Mouse (Mus musculus): ENCODE results near the gene Rela. TPM values are rescaled to one million over a fixed set of nuclear protein-coding genes. Genes with fewer than 3 reads are reported as not detected.
A peak's percentile ranks its signal among the peaks of the same experiment; 100 is the strongest.

Rela gene
- polyA plus RNA-seq, 1 experiment from 2014 or later = 29.9 TPM

DNA sequence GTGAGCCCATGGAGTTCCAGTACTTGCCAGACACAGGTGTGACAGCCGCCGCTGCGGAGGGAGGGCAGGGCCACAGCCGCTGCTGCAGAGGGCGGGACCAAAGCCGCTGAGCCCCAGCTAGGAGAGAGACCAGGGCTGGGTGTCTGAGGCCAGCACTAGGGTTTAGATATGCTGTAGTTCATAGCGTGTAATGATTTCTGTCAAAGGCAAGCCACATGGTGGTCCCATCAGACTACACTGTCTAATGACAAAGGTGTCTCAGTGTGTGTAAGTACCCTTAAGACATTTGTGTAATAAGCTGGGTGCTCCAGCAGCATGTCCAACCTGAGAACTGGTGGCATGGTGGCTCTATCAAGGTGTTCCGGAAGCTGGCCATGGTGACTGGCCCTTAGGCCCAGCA, 4.4 kb downstream of the Rela start:
- H3K36me3 ChIP-seq (ENCODE audit: control insufficient read depth, insufficient read depth, low read length) = peaks cover 23% of the 10 kb centered on the region
- H3K9ac ChIP-seq (ENCODE audit: low read length) = no peak overlapping the region
- no peak overlapping the region for H3K4me2 ChIP-seq
- no peak overlapping the region for H3K4me3 ChIP-seq (ENCODE audit: low read depth, low read length)
- H3K27me3 ChIP-seq (ENCODE audit: control insufficient read depth, insufficient read depth, low read length) = no peaks in the 10 kb centered on the region
- H3K9me3 ChIP-seq (ENCODE audit: control insufficient read depth, low read length) = no peaks in the 10 kb centered on the region
- WGBS = 92% methylated on average over 8 of the region's 8 CpGs
- ATAC-seq (ENCODE audit: low FRiP score) (no peak), DNase-seq (ENCODE audit: low spot score, missing footprints) (no peak)
- peaks cover 9% of the 10 kb centered on the region for H3K4me1 ChIP-seq (ENCODE audit: control insufficient read depth, insufficient read depth, low read length)
- H3K27ac ChIP-seq (ENCODE audit: low read depth, low read length) = no peak overlapping the region

DNA sequence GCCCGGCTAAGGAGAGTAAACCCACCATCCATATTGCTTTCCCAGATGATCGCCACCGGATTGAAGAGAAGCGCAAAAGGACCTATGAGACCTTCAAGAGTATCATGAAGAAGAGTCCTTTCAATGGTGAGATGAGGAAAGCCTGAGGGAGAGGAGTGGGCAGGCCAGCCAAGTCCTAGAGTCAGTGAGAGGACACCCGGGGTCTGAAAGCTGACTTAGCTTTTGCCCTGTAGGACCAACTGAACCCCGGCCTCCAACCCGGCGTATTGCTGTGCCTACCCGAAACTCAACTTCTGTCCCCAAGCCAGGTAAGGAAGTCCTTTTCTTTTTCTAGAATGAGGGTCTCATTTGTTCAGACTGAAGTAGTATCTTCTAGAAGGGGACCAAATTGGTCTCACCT, 8.0 kb downstream of the Rela start:
- H3K27me3 ChIP-seq (ENCODE audit: control insufficient read depth, insufficient read depth, low read length) = no peaks in the 10 kb centered on the region
- peaks cover 30% of the 10 kb centered on the region for H3K36me3 ChIP-seq (ENCODE audit: control insufficient read depth, insufficient read depth, low read length)
- 97% methylated on average over 9 of the region's 9 CpGs for WGBS

DNA sequence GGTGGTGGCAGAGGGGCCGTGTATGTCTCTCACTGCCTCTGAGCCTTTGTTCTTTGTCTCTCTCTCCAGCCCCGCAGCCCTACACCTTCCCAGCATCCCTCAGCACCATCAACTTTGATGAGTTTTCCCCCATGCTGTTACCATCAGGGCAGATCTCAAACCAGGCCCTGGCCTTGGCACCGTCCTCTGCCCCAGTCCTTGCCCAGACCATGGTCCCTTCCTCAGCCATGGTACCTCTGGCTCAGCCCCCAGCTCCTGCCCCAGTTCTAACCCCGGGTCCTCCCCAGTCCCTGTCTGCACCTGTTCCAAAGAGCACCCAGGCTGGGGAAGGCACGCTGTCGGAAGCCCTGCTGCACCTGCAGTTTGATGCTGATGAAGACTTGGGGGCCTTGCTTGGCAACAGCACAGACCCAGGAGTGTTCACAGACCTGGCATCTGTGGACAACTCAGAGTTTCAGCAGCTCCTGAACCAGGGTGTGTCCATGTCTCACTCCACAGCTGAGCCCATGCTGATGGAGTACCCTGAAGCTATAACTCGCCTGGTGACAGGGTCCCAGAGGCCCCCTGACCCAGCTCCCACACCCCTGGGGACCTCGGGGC, 9.5 kb downstream of the Rela start:
- H3K36me3 ChIP-seq (ENCODE audit: control insufficient read depth, insufficient read depth, low read length) = peaks cover 17% of the 10 kb centered on the region
- 95% methylated on average over 8 of the region's 8 CpGs for WGBS

More for the DNA sequence above, 8.0 kb downstream of the Rela start:
- H3K27ac ChIP-seq (ENCODE audit: low read depth, low read length) = no peak overlapping the region
- H3K4me1 ChIP-seq (ENCODE audit: control insufficient read depth, insufficient read depth, low read length) = peaks cover 10% of the 10 kb centered on the region
- H3K9me3 ChIP-seq (ENCODE audit: control insufficient read depth, low read length) = no peaks in the 10 kb centered on the region
- H3K4me2 ChIP-seq = no peak overlapping the region
- no peak overlapping the region for H3K4me3 ChIP-seq (ENCODE audit: low read depth, low read length)
- no peak overlapping the region for H3K9ac ChIP-seq (ENCODE audit: low read length)
- no peak for ATAC-seq (ENCODE audit: low FRiP score)
- no peak for DNase-seq (ENCODE audit: low spot score, missing footprints)

DNA sequence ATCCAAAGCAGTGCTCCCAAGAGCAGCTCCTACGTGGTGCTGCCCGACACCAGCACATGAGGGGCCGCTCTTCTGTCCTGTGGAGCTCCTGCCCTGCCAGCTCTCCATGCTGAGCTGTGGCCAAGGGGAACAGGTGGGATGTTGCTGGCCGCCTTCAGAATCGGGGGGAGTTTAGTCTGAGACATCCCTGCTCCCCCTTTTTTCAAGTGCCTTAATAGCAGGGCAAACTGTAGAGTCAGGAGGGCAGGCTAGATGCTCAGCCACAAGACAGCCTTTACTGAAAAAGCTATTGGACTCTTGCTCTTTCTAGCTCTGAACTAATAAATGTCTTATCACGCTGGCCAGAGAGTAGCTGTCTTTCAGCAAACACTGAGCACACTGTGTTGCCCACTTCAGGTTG, 10.5 kb downstream of the Rela start:
- H3K4me1 ChIP-seq (ENCODE audit: control insufficient read depth, insufficient read depth, low read length) = peaks cover 10% of the 10 kb centered on the region
- peaks cover 12% of the 10 kb centered on the region for H3K36me3 ChIP-seq (ENCODE audit: control insufficient read depth, insufficient read depth, low read length)
- no peak for DNase-seq (ENCODE audit: low spot score, missing footprints)
- no peak for ATAC-seq (ENCODE audit: low FRiP score)
- no peak overlapping the region for H3K27ac ChIP-seq (ENCODE audit: low read depth, low read length)
- H3K9me3 ChIP-seq (ENCODE audit: control insufficient read depth, low read length) = no peaks in the 10 kb centered on the region
- no peak overlapping the region for H3K4me2 ChIP-seq
- no peak overlapping the region for H3K9ac ChIP-seq (ENCODE audit: low read length)
- H3K27me3 ChIP-seq (ENCODE audit: control insufficient read depth, insufficient read depth, low read length) = no peaks in the 10 kb centered on the region; the same call in 1 of the 2 replicates
- H3K4me3 ChIP-seq (ENCODE audit: low read depth, low read length) = no peak overlapping the region
- WGBS = 94% methylated on average over 6 of the region's 6 CpGs

More for the DNA sequence above, 9.5 kb downstream of the Rela start:
- Histone ChIP-seq H3K9ac (ENCODE audit: low read length) (no peak overlapping the region), H3K27ac (ENCODE audit: low read depth, low read length) (no peak overlapping the region), H3K4me2 (no peak overlapping the region), H3K9me3 (ENCODE audit: control insufficient read depth, low read length) (no peaks in the 10 kb centered on the region), H3K27me3 (ENCODE audit: control insufficient read depth, insufficient read depth, low read length) (no peaks in the 10 kb centered on the region), H3K4me1 (ENCODE audit: control insufficient read depth, insufficient read depth, low read length) (peaks cover 10% of the 10 kb centered on the region), H3K4me3 (ENCODE audit: low read depth, low read length) (no peak overlapping the region)
- ATAC-seq (ENCODE audit: low FRiP score) (no peak), DNase-seq (ENCODE audit: low spot score, missing footprints) (no peak)

DNA sequence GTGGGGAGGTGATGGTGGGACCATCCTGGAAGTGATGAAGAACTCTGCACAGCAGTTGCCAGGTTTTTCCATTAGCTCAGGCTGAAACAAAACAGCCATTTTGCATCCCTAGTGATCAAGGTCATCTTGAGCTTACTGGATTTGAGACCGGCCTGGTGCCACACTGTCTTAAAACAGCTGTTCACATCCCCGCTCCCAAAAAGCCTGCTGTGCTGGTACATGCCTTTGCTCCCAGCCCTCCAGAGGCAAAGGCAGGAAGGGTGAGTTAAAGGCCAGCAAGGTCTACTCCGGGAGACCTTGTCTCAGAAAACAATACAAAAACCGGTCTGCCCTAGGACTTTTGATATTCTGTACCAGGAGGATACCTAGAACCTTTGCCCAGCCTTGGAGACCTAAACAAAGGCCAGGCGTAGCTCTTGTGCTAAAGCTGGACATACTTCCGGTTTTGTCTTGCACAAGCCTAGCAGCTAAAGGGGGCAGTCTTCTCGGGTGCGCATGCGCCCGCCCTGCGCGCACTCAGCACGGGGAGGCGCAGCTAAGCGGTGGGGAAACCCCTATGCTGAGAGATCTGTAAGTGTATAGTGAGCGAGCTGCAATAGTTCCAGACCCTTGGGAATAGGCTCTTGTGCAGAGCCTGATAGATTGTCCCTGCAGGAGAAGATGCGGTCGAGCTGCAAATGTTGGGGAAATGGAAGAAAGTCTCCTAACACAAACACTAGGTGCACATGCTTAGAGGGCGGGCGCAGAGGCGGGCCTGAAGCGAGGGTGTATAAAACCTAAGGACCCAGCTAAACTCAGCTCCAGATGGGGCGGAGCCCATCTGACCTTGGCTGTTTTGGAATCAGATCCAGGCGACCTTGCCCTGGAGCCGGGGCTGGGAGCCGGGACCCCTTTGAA, 11.4 kb downstream of the Rela start:
- H3K27ac ChIP-seq (ENCODE audit: low read depth, low read length) = peak overlapping the region; percentile 50
- peak overlapping the region; percentile 34 for H3K9ac ChIP-seq (ENCODE audit: low read length)
- peak; percentile 90 for ATAC-seq (ENCODE audit: low FRiP score)
- peaks cover 10% of the 10 kb centered on the region for H3K4me1 ChIP-seq (ENCODE audit: control insufficient read depth, insufficient read depth, low read length)
- 12% methylated on average over 26 of the region's 26 CpGs for WGBS
- H3K4me3 ChIP-seq (ENCODE audit: low read depth, low read length) = 0 out of 2 replicates have a peak overlapping the region, but pooled peaks have one; percentile 1
- H3K9me3 ChIP-seq (ENCODE audit: control insufficient read depth, low read length) = no peaks in the 10 kb centered on the region
- peak overlapping the region; percentile 36 for H3K4me2 ChIP-seq
- H3K36me3 ChIP-seq (ENCODE audit: control insufficient read depth, insufficient read depth, low read length) = peaks cover 12% of the 10 kb centered on the region
- H3K27me3 ChIP-seq (ENCODE audit: control insufficient read depth, insufficient read depth, low read length) = peaks cover 1% of the 10 kb centered on the region; the same call in 1 of the 2 replicates
- peak; percentile 97 for DNase-seq (ENCODE audit: low spot score, missing footprints)

DNA sequence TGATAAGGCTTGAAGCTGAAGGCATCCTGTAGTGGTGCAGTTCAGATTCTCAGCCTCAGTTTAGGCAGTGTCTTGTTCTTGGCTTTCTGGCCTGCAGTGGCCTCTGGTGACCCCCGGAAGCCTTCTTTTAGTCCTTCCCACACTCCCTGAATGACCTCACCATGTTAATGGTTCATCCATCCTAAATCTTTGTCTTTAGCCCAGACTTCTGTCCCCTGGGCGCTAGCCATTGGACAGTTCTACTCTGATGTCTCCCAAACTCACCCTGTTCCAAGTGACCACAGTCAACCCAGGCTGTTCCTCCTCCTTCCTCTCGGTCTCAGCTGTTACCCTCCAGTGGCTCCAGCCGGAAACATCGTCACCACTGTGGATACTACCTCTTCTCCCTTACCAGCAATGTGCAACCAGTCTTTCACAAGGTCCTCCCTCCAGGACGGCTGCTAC, 12.0 kb downstream of the Rela start:
- Histone ChIP-seq H3K4me2 (peak overlapping the region; percentile 36), H3K9ac (ENCODE audit: low read length) (peak overlapping the region; percentile 34), H3K27ac (ENCODE audit: low read depth, low read length) (no peak overlapping the region; the same call in 1 of the 2 replicates), H3K9me3 (ENCODE audit: control insufficient read depth, low read length) (no peaks in the 10 kb centered on the region), H3K4me1 (ENCODE audit: control insufficient read depth, insufficient read depth, low read length) (peaks cover 17% of the 10 kb centered on the region), H3K27me3 (ENCODE audit: control insufficient read depth, insufficient read depth, low read length) (peaks cover 8% of the 10 kb centered on the region), H3K36me3 (ENCODE audit: control insufficient read depth, insufficient read depth, low read length) (peaks cover 12% of the 10 kb centered on the region), H3K4me3 (ENCODE audit: low read depth, low read length) (0 out of 2 replicates have a peak overlapping the region, but pooled peaks have one; percentile 1)
- DNase-seq (ENCODE audit: low spot score, missing footprints) (no peak), ATAC-seq (ENCODE audit: low FRiP score) (peak; percentile 4; the same call in 1 of the 2 replicates)
- 81% methylated on average over 6 of the region's 6 CpGs for WGBS

DNA sequence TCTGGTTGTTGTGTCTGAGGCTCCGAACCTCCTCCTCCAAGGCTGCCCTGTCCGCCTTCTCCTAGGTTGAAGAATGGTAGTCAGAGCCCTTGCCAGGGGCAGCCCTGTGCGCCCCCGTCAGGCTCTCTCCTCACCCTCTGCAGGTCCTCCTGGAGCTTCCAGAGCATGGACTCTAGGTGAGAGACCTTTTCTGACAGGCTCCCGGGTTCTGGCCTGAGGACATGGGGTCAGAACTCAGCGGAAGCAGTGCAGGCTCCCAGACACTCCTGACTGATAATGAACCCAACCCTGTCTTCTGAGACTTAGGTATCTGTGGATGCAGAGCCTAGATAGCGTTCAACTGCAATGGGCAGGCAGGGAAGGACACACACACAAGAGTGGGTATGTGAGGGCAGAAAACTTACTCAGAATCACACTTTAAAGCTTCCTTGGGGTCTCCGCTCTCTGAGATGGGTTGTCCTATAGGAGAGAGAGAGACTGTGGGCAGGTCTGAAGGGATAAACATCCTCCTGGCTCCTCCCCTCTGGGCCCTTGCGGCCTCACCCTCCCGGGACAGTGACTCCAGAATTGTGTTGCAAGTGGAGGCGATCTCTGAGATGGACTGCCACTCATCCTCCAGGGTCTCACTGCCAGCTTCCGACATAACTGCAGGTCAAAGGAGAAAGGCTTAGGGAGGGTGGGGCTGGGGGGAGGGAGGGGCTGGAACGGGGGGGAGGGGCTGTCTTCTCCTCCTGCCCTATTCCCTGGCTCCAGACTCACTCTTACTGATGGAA, 14.4 kb downstream of the Rela start:
- Histone ChIP-seq H3K27me3 (ENCODE audit: control insufficient read depth, insufficient read depth, low read length) (peaks cover 25% of the 10 kb centered on the region), H3K4me1 (ENCODE audit: control insufficient read depth, insufficient read depth, low read length) (peaks cover 23% of the 10 kb centered on the region)

DNA sequence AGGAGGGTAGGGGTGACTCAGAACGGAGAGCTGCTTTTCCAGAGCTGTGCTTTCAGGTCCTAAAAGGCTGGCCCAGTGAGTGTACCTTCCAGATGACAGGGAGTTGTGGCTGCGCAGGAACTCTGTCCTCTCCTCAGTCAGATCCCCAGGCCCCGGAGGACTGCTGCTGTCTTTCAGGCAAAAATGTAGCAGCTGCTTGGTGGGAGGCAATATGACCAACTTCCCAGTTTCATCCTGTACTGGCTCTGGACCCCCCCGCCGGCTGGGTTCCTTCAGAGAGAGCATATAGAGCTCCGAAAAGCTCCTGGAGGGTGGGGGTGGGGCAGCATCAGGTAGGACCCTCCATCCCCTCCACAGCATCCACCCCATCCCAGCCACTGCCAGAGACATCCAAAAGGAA, 15.3 kb downstream of the Rela start:
- peaks cover 25% of the 10 kb centered on the region for H3K27me3 ChIP-seq (ENCODE audit: control insufficient read depth, insufficient read depth, low read length)
- WGBS = 76% methylated on average over 6 of the region's 6 CpGs
- peaks cover 23% of the 10 kb centered on the region for H3K4me1 ChIP-seq (ENCODE audit: control insufficient read depth, insufficient read depth, low read length)

More for the DNA sequence above, 14.4 kb downstream of the Rela start:
- ATAC-seq (ENCODE audit: low FRiP score) (no peak), DNase-seq (ENCODE audit: low spot score, missing footprints) (no peak)
- no peak overlapping the region for H3K4me3 ChIP-seq (ENCODE audit: low read depth, low read length)
- no peak overlapping the region for H3K9ac ChIP-seq (ENCODE audit: low read length)
- H3K9me3 ChIP-seq (ENCODE audit: control insufficient read depth, low read length) = no peaks in the 10 kb centered on the region
- H3K27ac ChIP-seq (ENCODE audit: low read depth, low read length) = no peak overlapping the region
- H3K4me2 ChIP-seq = no peak overlapping the region
- WGBS = 52% methylated on average over 13 of the region's 13 CpGs
- H3K36me3 ChIP-seq (ENCODE audit: control insufficient read depth, insufficient read depth, low read length) = peaks cover 7% of the 10 kb centered on the region; the same call in 1 of the 2 replicates

More for the DNA sequence above, 15.3 kb downstream of the Rela start:
- Histone ChIP-seq H3K9ac (ENCODE audit: low read length) (no peak overlapping the region), H3K9me3 (ENCODE audit: control insufficient read depth, low read length) (no peaks in the 10 kb centered on the region), H3K4me3 (ENCODE audit: low read depth, low read length) (no peak overlapping the region), H3K36me3 (ENCODE audit: control insufficient read depth, insufficient read depth, low read length) (no peaks in the 10 kb centered on the region), H3K4me2 (no peak overlapping the region), H3K27ac (ENCODE audit: low read depth, low read length) (no peak overlapping the region)
- no peak for ATAC-seq (ENCODE audit: low FRiP score)
- DNase-seq (ENCODE audit: low spot score, missing footprints) = no peak

All from midbrain, embryonic 11.5 days (tissue).